In genomic region chr11:117087036-117087799, GRCm38 (mm10) we compare ENCODE assay signal across 12 mouse cellular contexts. TPM values are rescaled to one million over a fixed set of nuclear protein-coding genes. Genes with fewer than 3 reads are reported as not detected.
A peak's percentile ranks its signal among the peaks of the same experiment; 100 is the strongest.
DNase-seq lines count a peak whose midpoint lies in the region; ATAC-seq and TF ChIP-seq lines count a peak whose summit lies in the region.
"Had no signal": no experiment of that assay in that cellular context is flagged by ENCODE, and none has a peak within 500 bp of the region (broad histone marks: within the 10 kb centered on the region; RNA-seq: fewer than 3 reads in every experiment).

No protein-coding gene starts in this region.

- no peaks in the 10 kb centered on the region for H3K27me3 ChIP-seq in liver, embryonic 14.5 days (ENCODE audit: control insufficient read depth, insufficient read depth, low read length)
- H3K27me3 ChIP-seq in liver, postnatal 0 days (ENCODE audit: insufficient read depth, low read length), result 0 out of 2 replicates have a peak, but pooled peaks cover 5% of the 10 kb centered on the region
- H3K27me3 ChIP-seq in heart, embryonic 10.5 days (ENCODE audit: insufficient read depth, poor library complexity, severe bottlenecking), result no peaks in the 10 kb centered on the region
- H3K27me3 ChIP-seq: lung, embryonic 15.5 days had no signal

- H3K36me3 ChIP-seq in liver, embryonic 14.5 days (replicated peaks; ENCODE audit: control insufficient read depth, insufficient read depth, low read depth), result no peaks in the 10 kb centered on the region
- no peaks in the 10 kb centered on the region for H3K36me3 ChIP-seq in liver, postnatal 0 days (replicated peaks; ENCODE audit: insufficient read depth, low read length)
- peaks cover 9% of the 10 kb centered on the region; the same call in 1 of the 2 replicates for H3K36me3 ChIP-seq in heart, embryonic 10.5 days
- no peaks in the 10 kb centered on the region for H3K36me3 ChIP-seq in macrophage (ENCODE audit: inconsistent target)
- H3K36me3 ChIP-seq: lung, embryonic 15.5 days had no signal

- peaks cover 4% of the 10 kb centered on the region; the same call in 1 of the 2 replicates for H3K79me2 ChIP-seq in macrophage (ENCODE audit: inconsistent target)

- H3K9me3 ChIP-seq in liver, embryonic 14.5 days (ENCODE audit: control insufficient read depth, low read length), result no peaks in the 10 kb centered on the region
- no peaks in the 10 kb centered on the region for H3K9me3 ChIP-seq in liver, postnatal 0 days (ENCODE audit: low read length)
- H3K9me3 ChIP-seq in heart, embryonic 10.5 days, result no peaks in the 10 kb centered on the region
- H3K9me3 ChIP-seq: lung, embryonic 15.5 days had no signal

- H3K9ac ChIP-seq in liver, embryonic 14.5 days (replicated peaks), result no peak overlapping the region
- no peak overlapping the region for H3K9ac ChIP-seq in liver, postnatal 0 days (replicated peaks)
- H3K9ac ChIP-seq: hindbrain, embryonic 14.5 days; lung, embryonic 15.5 days had no signal

- no peak for TF ChIP-seq EP300 in liver, embryonic 14.5 days (IDR thresholded peaks at IDR 0.05; ENCODE audit: low read depth)
- TF ChIP-seq EP300 in liver, postnatal 0 days (IDR thresholded peaks at IDR 0.05; ENCODE audit: low read depth), result no peak

- no peak overlapping the region for H3K27ac ChIP-seq in liver, embryonic 14.5 days
- H3K27ac ChIP-seq in liver, postnatal 0 days (ENCODE audit: low read depth), result no peak overlapping the region; the same call in 1 of the 2 replicates
- peak overlapping the region; percentile 7 for H3K27ac ChIP-seq in bone marrow macrophage, adult 2 months (ENCODE audit: insufficient read depth, low read depth, low read length)
- peak overlapping the region; percentile 64 for H3K27ac ChIP-seq in heart, embryonic 10.5 days
- H3K27ac ChIP-seq in macrophage, result peak overlapping the region; percentile 68
- H3K27ac ChIP-seq: hindbrain, embryonic 14.5 days; lung, embryonic 15.5 days had no signal

- no peak for TF ChIP-seq POLR2A in bone marrow macrophage, adult 2 months (IDR thresholded peaks at IDR 0.05; ENCODE audit: borderline replicate concordance, low read depth, low read length)

- no peak overlapping the region for H3K4me2 ChIP-seq in liver, embryonic 14.5 days (ENCODE audit: low read depth)
- no peak overlapping the region for H3K4me2 ChIP-seq in liver, postnatal 0 days (ENCODE audit: low read depth, low read length)
- H3K4me2 ChIP-seq: hindbrain, embryonic 14.5 days; lung, embryonic 15.5 days had no signal

- 42% methylated on average over 9 of the region's 9 CpGs for WGBS in liver, embryonic 14.5 days (ENCODE audit: insufficient replicate concordance)
- WGBS in liver, postnatal 0 days (ENCODE audit: insufficient replicate concordance), result 54% methylated on average over 9 of the region's 9 CpGs
- WGBS in heart, embryonic 10.5 days, result 52% methylated on average over 9 of the region's 9 CpGs
- 91% methylated on average over 9 of the region's 9 CpGs for WGBS in macrophage (ENCODE audit: missing documents)

- no peak for DNase-seq in liver, embryonic 14.5 days (ENCODE audit: low read depth in 3 of 3, low spot score in 3 of 3)
- DNase-seq in liver, postnatal 0 days, result no peak
- no peak for DNase-seq in heart, embryonic 10.5 days (ENCODE audit: low spot score)
- no peak for DNase-seq in spleen, adult 18-20 months
- no peak for DNase-seq in cerebellum, adult 9-10 months
- DNase-seq: kidney, postnatal 25 days; thymus, postnatal 25 days had no signal

- TF ChIP-seq CTCF in liver, embryonic 14.5 days (IDR thresholded peaks at IDR 0.05; ENCODE audit: low read depth), result no peak
- TF ChIP-seq CTCF in liver, postnatal 0 days (IDR thresholded peaks at IDR 0.05; ENCODE audit: low read depth), result no peak
- TF ChIP-seq CTCF in bone marrow macrophage, adult 2 months (IDR thresholded peaks at IDR 0.05; ENCODE audit: low read depth, low read length), result no peak

- H3K4me3 ChIP-seq in liver, embryonic 14.5 days (ENCODE audit: insufficient read depth in 1 of 2, low read depth in 2 of 2, low read length in 2 of 2), result no peak overlapping the region
- no peak overlapping the region for H3K4me3 ChIP-seq in liver, postnatal 0 days (ENCODE audit: low read depth, low read length)
- no peak overlapping the region for H3K4me3 ChIP-seq in bone marrow macrophage, adult 2 months (ENCODE audit: insufficient read depth, low read length)
- H3K4me3 ChIP-seq in heart, embryonic 10.5 days, result no peak overlapping the region
- H3K4me3 ChIP-seq in macrophage (ENCODE audit: inconsistent target), result no peak overlapping the region
- H3K4me3 ChIP-seq: erythroblast, embryonic 14.5 days; lung, embryonic 15.5 days had no signal

- ATAC-seq in liver, embryonic 14.5 days (ENCODE audit: insufficient read depth), result 0 out of 2 replicates have a peak, but pooled peaks have one; percentile 12
- ATAC-seq in liver, postnatal 0 days, result no peak

- peaks cover 0 to 13% of the 10 kb centered on the region in 2 experiments; a peak in 3 of 4 replicates for H3K4me1 ChIP-seq in liver, embryonic 14.5 days (replicated peaks; ENCODE audit: control insufficient read depth in 2 of 2, insufficient read depth in 2 of 2, low read length in 1 of 2)
- peaks cover 28% of the 10 kb centered on the region for H3K4me1 ChIP-seq in liver, postnatal 0 days (ENCODE audit: insufficient read depth)
- peaks cover 50% of the 10 kb centered on the region for H3K4me1 ChIP-seq in bone marrow macrophage, adult 2 months (ENCODE audit: control insufficient read depth, insufficient read depth, low read length)
- peaks cover 63% of the 10 kb centered on the region for H3K4me1 ChIP-seq in heart, embryonic 10.5 days

RNA-seq across cellular contexts. Expression of gene Sec14l1, which starts 27.8 kb away (rescaled TPM):
- polyA plus RNA-seq in liver, embryonic 14.5 days (2012; rRNA removed), result 12.3 and 13.0 TPM in 2 replicates
- 10.5 and 12.8 TPM in 2 replicates for polyA plus RNA-seq in liver, embryonic 14.5 days (2014; fragmentation: Nextera tagmentation; extraction: Ambion mirVana)
- polyA plus RNA-seq in liver, postnatal 0 days (2015; fragmentation: Nextera tagmentation; extraction: Ambion mirVana), result 8.2 and 9.2 TPM in 2 replicates
- polyA plus RNA-seq in bone marrow macrophage, adult 2 months (2012; ENCODE audit: insufficient read depth, insufficient read length, missing spikeins), result 122 and 132 TPM in 2 replicates
- 46.2 and 56.0 TPM in 2 replicates for polyA plus RNA-seq in heart, embryonic 10.5 days (2016; fragmentation: Nextera tagmentation; extraction: Ambion mirVana)
- total RNA-seq in macrophage (2018; cell fraction: chromatin; rRNA removed), result 100 to 1,000 TPM in 16 of 26 experiments, 10 to 100 TPM in 10; 25.1 to 225 (median 124) TPM
- total RNA-seq in macrophage (2018; cell fraction: cytosol; rRNA removed), result 100 to 1,000 TPM in 18 of 26 experiments, 10 to 100 TPM in 8; 50.1 to 156 (median 113) TPM
- 100 to 1,000 TPM in 13 of 26 experiments, 10 to 100 TPM in 13; 32.0 to 183 (median 99.2) TPM for total RNA-seq in macrophage (2018; cell fraction: nucleus; rRNA removed)
- 81.5 to 112 TPM (median 87.8 TPM) in 3 replicates for polyA plus RNA-seq in macrophage (2018)

Comparison
In these comparisons a context has a peak if more than half of its experiments do, and no peak if none do; other contexts are left out.
1. H3K27ac ChIP-seq: peak in bone marrow macrophage, adult 2 months (single experiment), heart, embryonic 10.5 days (single experiment) and macrophage (single experiment); none in liver, embryonic 14.5 days (single experiment) and liver, postnatal 0 days (single experiment).